In genomic region chr19:40392795-40393392, GRCm38 (mm10) we compare ENCODE assay signal across 18 mouse cellular contexts.
DNase-seq lines count a peak whose midpoint lies in the region; ATAC-seq and TF ChIP-seq lines count a peak whose summit lies in the region.
"Had no signal": no experiment of that assay in that cellular context is flagged by ENCODE, and none has a peak within 500 bp of the region (broad histone marks: within the 10 kb centered on the region; RNA-seq: fewer than 3 reads in every experiment).

No protein-coding gene starts in this region.

- no peak for TF ChIP-seq POLR2A in kidney, adult 2 months (IDR thresholded peaks at IDR 0.05; ENCODE audit: low read depth, low read length)

- H3K27ac ChIP-seq in heart, embryonic 15.5 days = 0 out of 2 replicates have a peak overlapping the region, but pooled peaks have one; percentile 91
- H3K27ac ChIP-seq in kidney, adult 2 months (ENCODE audit: insufficient read depth, low read depth, low read length) = no peak overlapping the region
- no peak overlapping the region for H3K27ac ChIP-seq in midbrain, embryonic 13.5 days
- no peak overlapping the region for H3K27ac ChIP-seq in midbrain, embryonic 16.5 days (ENCODE audit: low read length)
- H3K27ac ChIP-seq in brown adipose tissue, adult 24 weeks (replicated peaks; ENCODE audit: low read depth, low read length) = peak overlapping the region; percentile 92
- H3K27ac ChIP-seq: embryonic facial prominence, embryonic 12.5 days; hindbrain, postnatal 0 days had no signal

- DNase-seq in heart, postnatal 25 days (ENCODE audit: low spot score) = no peak
- DNase-seq in kidney, adult 2 months = peak; percentile 59
- no peak for DNase-seq in kidney, postnatal 14 days
- DNase-seq in cerebellum, postnatal 36 days = no peak
- DNase-seq: adrenal gland, adult 8-10 months; adrenal gland, postnatal 36 days; cerebellum, adult 11 months; cerebellum, adult 8-10 months; cerebellum, postnatal 14 days; gastrocnemius, postnatal 10 days had no signal

- no peak overlapping the region for H3K4me3 ChIP-seq in heart, embryonic 15.5 days
- H3K4me3 ChIP-seq in kidney, adult 2 months (ENCODE audit: insufficient read depth, low read depth, low read length) = no peak overlapping the region
- no peak overlapping the region for H3K4me3 ChIP-seq in midbrain, embryonic 13.5 days (replicated peaks)
- no peak overlapping the region for H3K4me3 ChIP-seq in midbrain, embryonic 16.5 days (ENCODE audit: low read depth, low read length)
- H3K4me3 ChIP-seq in brown adipose tissue, adult 24 weeks (ENCODE audit: insufficient read depth, low read depth, low read length) = no peak overlapping the region
- H3K4me3 ChIP-seq: embryonic facial prominence, embryonic 12.5 days; forebrain, embryonic 15.5 days had no signal

- intact Hi-C loops in heart, postnatal 25 days (cut with DNase I) = loop anchor here (1.0 to 5.0 kb wide), 2 partner anchors 99 to 152 kb away; no protein-coding TSS in a partner anchor

- H3K4me1 ChIP-seq in heart, embryonic 15.5 days (replicated peaks) = peaks cover 36% of the 10 kb centered on the region
- peaks cover 18% of the 10 kb centered on the region; the same call in 1 of the 2 replicates for H3K4me1 ChIP-seq in kidney, adult 2 months (ENCODE audit: control insufficient read depth, insufficient read depth, low read length)
- H3K4me1 ChIP-seq in midbrain, embryonic 13.5 days (replicated peaks) = peaks cover 14% of the 10 kb centered on the region; the same call in 1 of the 2 replicates
- H3K4me1 ChIP-seq in midbrain, embryonic 16.5 days (ENCODE audit: control insufficient read depth, insufficient read depth, low read length) = peaks cover 5% of the 10 kb centered on the region; the same call in 1 of the 2 replicates
- peaks cover 35% of the 10 kb centered on the region for H3K4me1 ChIP-seq in brown adipose tissue, adult 24 weeks (ENCODE audit: control insufficient read depth, insufficient read depth, insufficient read length, low read length)

- no peak overlapping the region for H3K4me2 ChIP-seq in heart, embryonic 15.5 days
- no peak overlapping the region for H3K4me2 ChIP-seq in midbrain, embryonic 13.5 days (replicated peaks)
- H3K4me2 ChIP-seq in midbrain, embryonic 16.5 days (ENCODE audit: low read length) = no peak overlapping the region
- H3K4me2 ChIP-seq: embryonic facial prominence, embryonic 12.5 days; forebrain, embryonic 15.5 days; heart, embryonic 11.5 days had no signal

- WGBS in heart, embryonic 15.5 days = 84% methylated on average over 5 of the region's 5 CpGs
- WGBS in kidney, adult 2 months = 70% methylated on average over 5 of the region's 5 CpGs
- WGBS in midbrain, embryonic 13.5 days = 94% methylated on average over 5 of the region's 5 CpGs
- WGBS in midbrain, embryonic 16.5 days = 95% methylated on average over 5 of the region's 5 CpGs

- no peaks in the 10 kb centered on the region for H3K9me3 ChIP-seq in heart, embryonic 15.5 days (replicated peaks)
- no peaks in the 10 kb centered on the region for H3K9me3 ChIP-seq in midbrain, embryonic 13.5 days
- H3K9me3 ChIP-seq in midbrain, embryonic 16.5 days (replicated peaks; ENCODE audit: control insufficient read depth, low read length, poor library complexity, severe bottlenecking) = no peaks in the 10 kb centered on the region
- H3K9me3 ChIP-seq: embryonic facial prominence, embryonic 12.5 days; forebrain, embryonic 15.5 days had no signal

- H3K27me3 ChIP-seq in heart, embryonic 15.5 days = no peaks in the 10 kb centered on the region
- no peaks in the 10 kb centered on the region for H3K27me3 ChIP-seq in kidney, adult 2 months (replicated peaks; ENCODE audit: control insufficient read depth, insufficient read depth, low read length)
- no peaks in the 10 kb centered on the region for H3K27me3 ChIP-seq in midbrain, embryonic 13.5 days
- no peaks in the 10 kb centered on the region for H3K27me3 ChIP-seq in midbrain, embryonic 16.5 days (ENCODE audit: control insufficient read depth, insufficient read depth, low read depth, low read length)
- H3K27me3 ChIP-seq: embryonic facial prominence, embryonic 12.5 days; forebrain, embryonic 15.5 days had no signal

- no peak for TF ChIP-seq CTCF in kidney, adult 2 months (conservative IDR thresholded peaks at IDR 0.05; ENCODE audit: insufficient read depth, insufficient read length, low read depth, low read length)

- H3K36me3 ChIP-seq in heart, embryonic 15.5 days = peaks cover 13% of the 10 kb centered on the region
- H3K36me3 ChIP-seq in kidney, adult 2 months (ENCODE audit: control insufficient read depth, insufficient read depth, low read length) = no peaks in the 10 kb centered on the region
- 0 out of 2 replicates have a peak, but pooled peaks cover 11% of the 10 kb centered on the region for H3K36me3 ChIP-seq in midbrain, embryonic 13.5 days
- H3K36me3 ChIP-seq in midbrain, embryonic 16.5 days (ENCODE audit: control insufficient read depth, insufficient read depth, low read length) = no peaks in the 10 kb centered on the region
- H3K36me3 ChIP-seq: embryonic facial prominence, embryonic 12.5 days; forebrain, embryonic 15.5 days had no signal

- H3K9ac ChIP-seq in heart, embryonic 15.5 days = no peak overlapping the region
- no peak overlapping the region for H3K9ac ChIP-seq in midbrain, embryonic 13.5 days (replicated peaks)
- H3K9ac ChIP-seq in midbrain, embryonic 16.5 days (ENCODE audit: low read depth, low read length) = no peak overlapping the region
- H3K9ac ChIP-seq: embryonic facial prominence, embryonic 12.5 days; forebrain, embryonic 15.5 days had no signal

- ATAC-seq in heart, embryonic 15.5 days (replicated peaks; ENCODE audit: insufficient number of reproducible peaks, insufficient read depth, low FRiP score, low read depth) = no peak
- peak; percentile 57; the same call in 1 of the 2 replicates for ATAC-seq in midbrain, embryonic 13.5 days
- ATAC-seq in midbrain, embryonic 16.5 days = no peak
- ATAC-seq: forebrain, embryonic 15.5 days; hindbrain, postnatal 0 days had no signal

Comparison
In these comparisons a context has a peak if more than half of its experiments do, and no peak if none do; other contexts are left out.
1. H3K27ac ChIP-seq: peak in heart, embryonic 15.5 days (single experiment) and brown adipose tissue, adult 24 weeks (single experiment); none in kidney, adult 2 months (single experiment), midbrain, embryonic 13.5 days (single experiment) and midbrain, embryonic 16.5 days (single experiment).